Mouse (Mus musculus) frontal cortex, postnatal 10 days (tissue): Measurements from ENCODE around the gene Pdpn.

Experiments used
- DNase-seq, 2 experiments: peaks; one replicate each; pipeline ENCODE4 v3.0.0; 2022; ENCODE audit warnings: low spot score in 2 of 2, mixed read lengths in 1 of 2

Gene Pdpn

DNA sequence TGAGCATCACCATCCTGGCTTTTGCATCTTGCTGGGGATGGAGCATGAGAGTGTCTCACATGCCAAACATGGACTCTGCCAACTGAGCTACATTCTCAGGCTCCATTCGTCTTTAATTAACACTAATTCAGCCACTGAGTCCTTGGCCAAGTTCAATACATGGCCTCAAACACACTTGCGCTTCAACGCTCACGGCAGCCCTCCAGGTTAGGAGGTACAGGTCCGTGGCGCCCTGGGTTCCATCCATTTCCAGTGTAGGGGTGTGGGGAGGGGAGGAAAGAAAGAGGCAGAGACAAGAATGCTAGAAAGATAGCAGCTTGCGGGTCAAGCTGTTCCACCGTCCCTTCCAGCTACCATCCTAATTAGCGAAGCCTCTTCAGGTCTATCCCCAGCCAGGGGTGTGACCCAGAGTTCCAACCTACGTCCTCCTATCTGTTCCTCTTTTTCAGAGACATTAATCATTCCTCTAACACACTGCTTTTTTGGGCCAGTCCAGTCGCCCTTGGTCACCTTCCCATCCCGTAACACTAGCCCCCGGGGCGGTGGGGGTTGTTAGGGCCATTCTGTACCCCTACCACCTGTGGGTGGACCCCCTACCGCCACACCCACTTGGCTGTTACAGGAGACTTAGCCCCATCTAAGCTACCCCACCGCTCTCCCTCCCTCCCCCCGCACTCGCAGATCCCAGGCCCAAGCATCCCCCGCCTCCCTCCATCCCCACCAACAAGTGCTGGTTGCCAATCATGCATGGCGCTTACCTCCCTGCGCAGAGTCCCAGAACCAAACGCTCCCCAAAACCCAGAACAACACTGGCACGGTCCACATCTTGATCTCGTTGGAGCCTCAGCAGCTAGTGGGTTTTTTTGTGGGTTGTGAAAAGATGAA is 691 bp downstream of the Pdpn start:
- DNase-seq, result no peak

GRCm38 (mm10) chr4:143297016-143297556 is 2.3 kb downstream of the Pdpn start:
- DNase-seq, result no peak

DNA sequence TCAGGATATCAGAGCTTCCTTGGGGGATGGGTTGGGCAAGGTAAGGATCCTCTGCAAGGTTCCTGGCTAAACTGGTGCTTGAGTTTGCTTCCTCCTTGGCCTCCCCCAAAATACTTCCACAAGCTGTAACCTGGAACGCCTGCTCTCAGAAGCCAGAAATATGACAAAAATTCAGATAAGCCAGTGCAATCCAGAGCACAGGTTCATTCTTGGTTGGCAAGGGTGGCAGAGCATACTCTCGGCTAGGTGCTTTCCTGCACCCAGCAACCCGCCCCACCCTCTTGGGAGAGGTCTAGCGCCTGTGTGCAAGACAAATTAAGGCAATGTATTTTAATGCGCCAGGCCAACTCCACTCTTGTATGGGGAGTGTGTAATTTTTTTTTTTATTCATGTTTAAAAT is 3.2 kb downstream of the Pdpn start:
- no peak for DNase-seq

- no peak for DNase-seq
These were observed 5.0 kb downstream of the Pdpn start for GRCm38 (mm10) chr4:143294324-143294723.

DNA sequence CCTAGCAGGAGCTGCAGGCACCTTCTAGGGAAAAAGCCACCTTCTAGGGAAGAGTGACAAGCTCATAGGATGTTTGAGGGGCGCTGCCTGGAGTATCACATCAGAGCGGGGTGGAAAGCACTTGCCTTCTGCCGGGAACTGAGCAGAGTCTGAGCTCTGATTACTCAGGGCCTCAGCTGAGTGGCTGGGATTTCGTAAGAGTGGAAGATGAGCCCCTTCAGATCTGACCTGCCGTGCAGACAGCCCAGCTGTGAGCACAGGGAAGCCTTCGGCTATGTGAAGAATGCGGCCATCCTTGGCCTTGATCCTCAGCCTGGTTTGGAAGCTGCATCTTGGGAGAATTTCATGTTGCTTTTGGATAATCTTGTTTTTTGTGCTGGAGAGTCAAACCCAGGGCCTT is 10.5 kb downstream of the Pdpn start:
- DNase-seq, result no peak

DNA sequence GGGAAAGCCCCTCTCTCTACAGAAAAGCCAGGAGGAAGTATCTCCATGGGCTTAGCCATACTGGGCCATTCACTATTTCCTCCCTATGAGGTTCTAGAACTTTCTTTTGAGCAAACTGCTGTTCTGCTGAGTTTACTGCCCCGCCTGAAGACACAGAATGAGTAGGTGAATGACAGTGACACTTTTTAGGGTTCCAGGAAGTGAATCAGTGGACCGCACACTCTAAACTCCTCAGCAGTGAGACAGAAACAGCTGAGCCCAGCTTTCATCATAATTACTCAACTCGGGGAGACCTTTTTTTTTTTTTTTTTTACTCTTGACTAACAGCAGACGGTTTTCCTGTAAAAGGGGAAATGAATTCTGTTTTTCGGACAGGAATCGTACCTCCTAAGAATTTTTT is 10.9 kb downstream of the Pdpn start:
- no peak for DNase-seq

DNA sequence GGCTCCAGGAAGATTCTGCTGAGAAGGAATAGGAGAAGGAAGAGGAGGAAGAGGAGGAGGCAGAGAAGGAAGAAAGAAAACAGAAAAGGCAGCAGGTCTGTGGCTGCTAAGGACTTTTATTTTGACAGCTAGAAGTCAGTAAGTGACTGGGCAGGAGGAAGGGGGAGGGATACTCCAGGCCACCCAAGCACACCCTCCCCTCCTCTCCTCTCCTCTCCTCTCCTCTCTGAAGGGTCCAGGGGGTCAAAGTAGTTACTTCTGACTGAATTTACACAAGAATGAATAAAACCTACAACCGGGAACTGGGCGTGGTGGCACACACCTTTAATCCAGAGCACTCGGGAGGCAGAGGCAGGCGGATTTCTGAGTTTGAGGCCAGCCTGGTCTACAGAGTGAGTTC is 12.3 kb downstream of the Pdpn start:
- no peak for DNase-seq

GRCm38 (mm10) chr4:143280166-143280565 is 19.2 kb downstream of the Pdpn start:
- DNase-seq, result peak in 1 of 2 experiments; percentile 36

DNA sequence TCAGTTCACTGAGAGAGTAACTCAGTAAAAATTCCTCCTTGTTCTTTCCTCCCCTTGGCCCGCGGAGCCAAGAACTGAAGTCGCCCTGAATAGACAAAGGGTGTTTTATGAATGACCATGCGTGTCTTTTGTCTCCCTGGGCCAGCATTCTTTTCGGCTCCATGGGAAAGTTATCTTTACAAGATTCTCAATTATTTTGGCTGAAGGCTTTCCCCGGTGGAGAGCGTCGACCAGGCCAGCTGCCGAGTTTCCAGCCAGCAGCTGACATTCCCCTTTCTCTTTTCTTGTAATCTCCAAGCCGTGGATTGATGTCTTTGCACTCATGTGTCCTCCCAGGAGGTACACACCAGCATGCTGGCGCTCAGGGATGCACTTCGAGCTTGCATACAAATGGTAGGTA is 19.7 kb downstream of the Pdpn start:
- DNase-seq, result no peak

DNA sequence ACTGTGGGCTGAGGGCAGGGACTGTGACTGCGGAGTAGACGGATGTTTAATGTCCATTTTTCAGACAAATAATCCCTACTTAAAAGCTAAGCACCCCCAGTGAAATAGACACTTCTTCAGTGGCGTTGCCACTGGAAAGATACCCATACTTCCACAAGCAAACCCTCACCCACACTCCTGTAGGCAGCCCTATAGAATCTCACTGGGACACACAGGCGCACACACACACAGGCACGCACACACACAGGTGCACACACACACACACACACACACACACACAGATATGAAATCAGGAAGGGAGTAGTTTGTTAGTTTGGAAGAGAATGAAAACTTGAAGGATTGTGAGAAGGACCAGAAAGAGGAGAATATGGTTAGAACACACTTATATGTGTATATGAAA is 20.3 kb downstream of the Pdpn start:
- no peak for DNase-seq

DNA sequence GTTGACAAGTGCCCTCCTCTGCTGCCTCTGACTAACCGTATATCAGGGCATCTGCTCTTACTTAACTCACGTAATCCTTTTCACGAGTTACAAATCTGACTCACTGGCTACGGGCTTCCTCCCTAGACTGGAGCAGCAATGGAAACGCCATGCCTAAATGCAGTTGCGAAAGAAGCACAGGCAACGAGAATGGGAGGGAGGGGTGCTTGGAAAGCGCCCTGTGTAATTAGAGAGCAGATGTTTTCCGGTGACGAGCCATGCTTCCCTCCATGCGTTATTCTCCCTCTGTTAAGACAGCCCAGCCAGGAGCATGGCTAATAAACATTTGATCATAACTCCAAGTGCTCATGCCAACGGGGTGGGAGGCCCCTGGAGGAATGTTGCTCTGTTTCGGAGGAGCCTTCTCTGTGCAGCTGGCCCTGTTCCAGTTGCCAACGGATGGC is 20.9 kb downstream of the Pdpn start:
- DNase-seq, result peak; percentile 38 to 44

DNA sequence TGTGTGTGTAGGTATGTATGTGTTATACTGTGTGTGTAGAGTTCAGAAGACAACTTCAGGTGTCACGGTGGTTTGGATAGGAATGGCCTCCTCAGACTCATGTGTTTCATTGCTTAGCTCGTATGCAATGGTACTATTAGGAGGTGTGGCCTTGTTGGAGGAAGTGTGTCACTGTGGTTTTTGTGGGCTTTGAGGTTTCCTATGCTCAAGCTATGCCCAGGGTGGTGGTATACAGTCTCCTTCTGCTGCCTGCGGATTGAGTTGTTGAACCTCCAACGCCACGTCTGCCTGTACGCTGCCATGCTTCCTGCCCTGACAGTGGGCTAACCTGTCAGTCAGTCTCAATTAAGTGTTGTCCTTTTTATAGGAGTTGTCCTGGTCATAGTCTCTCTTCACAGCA is 22.0 kb downstream of the Pdpn start:
- no peak for DNase-seq

GRCm38 (mm10) chr4:143271571-143271970 is 27.8 kb downstream of the Pdpn start:
- no peak for DNase-seq

DNA sequence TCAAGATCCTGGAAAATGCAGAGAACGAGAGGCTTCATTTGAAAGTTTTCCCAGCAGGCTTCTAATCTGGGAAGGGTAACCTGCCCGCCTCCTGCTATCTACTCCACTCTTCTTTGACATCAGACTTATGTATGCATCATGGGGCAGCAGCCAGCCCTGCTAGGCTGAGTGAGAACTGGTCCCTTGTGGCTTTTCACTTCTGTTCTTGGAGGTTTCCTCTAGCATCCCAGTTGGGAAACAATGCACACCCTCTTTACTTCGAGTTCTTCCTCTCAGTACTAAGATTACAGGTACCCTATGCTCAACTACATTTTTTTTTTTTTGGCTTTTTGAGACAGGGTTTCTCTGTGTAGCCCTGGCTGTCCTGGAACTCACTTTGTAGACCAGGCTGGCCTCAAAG is 28.5 kb downstream of the Pdpn start:
- no peak for DNase-seq

GRCm38 (mm10) chr4:143262696-143263095 is 36.7 kb downstream of the Pdpn start:
- no peak for DNase-seq

- no peak for DNase-seq
These were observed 39.5 kb downstream of the Pdpn start for GRCm38 (mm10) chr4:143259718-143260349.

DNA sequence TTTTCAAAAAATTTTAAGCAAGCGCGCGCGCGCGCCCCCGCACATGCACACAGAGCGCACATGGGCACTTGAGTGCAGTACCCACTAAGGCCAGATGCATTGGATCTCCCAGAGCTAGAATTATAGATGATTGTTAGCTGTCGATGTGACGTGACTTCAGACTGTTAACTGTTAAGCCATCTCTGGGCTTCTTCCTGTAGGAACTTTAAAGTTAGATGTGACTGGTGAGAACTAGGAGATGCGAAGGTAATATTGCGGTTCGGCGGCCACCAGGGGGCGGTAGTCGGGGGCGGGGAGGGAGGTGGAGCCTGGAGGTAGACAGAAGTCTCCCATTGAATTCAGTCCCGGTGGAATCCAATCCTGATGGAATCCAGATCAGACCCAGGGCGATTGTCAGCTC is 40.8 kb downstream of the Pdpn start:
- DNase-seq, result peak in 1 of 2 experiments; percentile 41

GRCm38 (mm10) chr4:143257971-143258370 is 41.4 kb downstream of the Pdpn start:
- no peak for DNase-seq

DNA sequence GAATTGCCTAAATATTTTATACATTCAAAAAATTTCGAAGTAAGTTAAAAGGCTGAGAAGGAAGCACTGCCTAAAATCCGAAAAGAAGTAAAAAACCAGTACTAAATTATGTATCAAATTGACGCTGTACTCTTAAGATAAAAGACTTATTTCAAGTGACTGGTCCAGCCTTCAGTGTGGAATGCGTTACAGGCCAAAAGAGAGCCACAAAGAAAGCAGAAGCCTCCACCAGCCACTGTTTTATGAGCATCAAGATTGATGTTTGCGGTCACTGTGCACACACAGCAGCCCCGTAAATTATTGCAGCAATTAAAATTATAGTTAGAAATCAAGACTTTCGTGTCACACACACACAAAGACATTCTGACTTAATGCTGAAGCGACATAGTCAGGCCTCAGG is 43.8 kb downstream of the Pdpn start:
- no peak for DNase-seq

GRCm38 (mm10) chr4:143253356-143253755 is 46.0 kb downstream of the Pdpn start:
- no peak for DNase-seq

DNA sequence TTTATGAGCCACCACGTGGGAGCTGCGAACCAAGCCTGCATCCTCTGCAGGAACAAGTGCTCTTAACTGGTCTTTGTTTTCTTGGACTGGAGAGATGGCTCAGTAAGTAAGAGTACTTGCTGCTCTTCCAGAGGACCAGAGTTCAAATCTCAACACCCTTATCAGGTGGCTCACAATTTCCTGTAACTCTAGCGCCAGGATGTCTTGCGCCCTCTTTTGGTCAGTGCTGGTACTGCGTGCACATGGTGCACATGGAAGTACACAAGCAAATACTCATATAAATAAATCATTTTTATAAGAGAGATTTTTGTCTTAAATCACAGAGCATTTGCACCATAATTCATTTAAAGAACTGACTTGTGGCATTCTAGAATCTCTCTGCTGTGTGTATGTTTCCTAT is 51.3 kb downstream of the Pdpn start:
- DNase-seq, result no peak

GRCm38 (mm10) chr4:143241294-143241693 is 58.1 kb downstream of the Pdpn start:
- no peak for DNase-seq

GRCm38 (mm10) chr4:143239615-143240201 is 59.7 kb downstream of the Pdpn start:
- DNase-seq, result no peak
